Mouse (Mus musculus): ENCODE measurements around the gene Arhgef1. TPM values are rescaled to one million over a fixed set of nuclear protein-coding genes. Genes with fewer than 3 reads are reported as not detected.

The Arhgef1 gene
- total RNA-seq, 2 experiments from 2014 or later = 83.0 to 97.9 TPM

DNA sequence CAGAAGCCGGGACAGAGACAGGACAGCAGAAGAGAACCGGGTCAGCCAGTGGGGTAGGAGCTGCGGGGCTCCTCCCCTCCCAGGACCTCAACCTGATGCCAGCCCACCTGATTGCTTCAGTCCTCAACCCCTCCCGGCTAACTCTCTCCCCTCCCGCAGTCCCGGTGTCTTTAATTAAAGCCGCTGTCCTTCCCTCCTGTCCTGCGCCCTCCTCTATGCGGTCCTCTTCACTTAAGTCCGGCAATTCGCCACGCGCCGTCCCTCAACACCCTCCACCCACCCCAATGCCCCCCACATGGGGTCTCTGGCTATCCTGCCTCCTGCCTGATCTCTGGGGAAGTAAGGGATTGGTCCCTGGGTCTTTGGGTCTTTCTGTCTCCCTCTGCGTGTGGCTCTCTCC lies 28.9 kb downstream of the Arhgef1 start:
- DNase-seq (ENCODE audit: low spot score in 2 of 2) = no peak

- DNase-seq (ENCODE audit: low spot score in 2 of 2) = no peak
Observed at GRCm38 (mm10) chr7:24943641-24944040, 40.9 kb downstream of the Arhgef1 start.

- DNase-seq (ENCODE audit: low spot score in 2 of 2) = no peak
Observed at GRCm38 (mm10) chr7:24944257-24944950, 41.7 kb downstream of the Arhgef1 start, which contains the start of gene Gm4881. Gm4881 (minus strand) TSS chr7:24944494.

- no peak for DNase-seq (ENCODE audit: low spot score in 2 of 2)
Observed at GRCm38 (mm10) chr7:24947316-24948048, 44.8 kb downstream of the Arhgef1 start.

DNA sequence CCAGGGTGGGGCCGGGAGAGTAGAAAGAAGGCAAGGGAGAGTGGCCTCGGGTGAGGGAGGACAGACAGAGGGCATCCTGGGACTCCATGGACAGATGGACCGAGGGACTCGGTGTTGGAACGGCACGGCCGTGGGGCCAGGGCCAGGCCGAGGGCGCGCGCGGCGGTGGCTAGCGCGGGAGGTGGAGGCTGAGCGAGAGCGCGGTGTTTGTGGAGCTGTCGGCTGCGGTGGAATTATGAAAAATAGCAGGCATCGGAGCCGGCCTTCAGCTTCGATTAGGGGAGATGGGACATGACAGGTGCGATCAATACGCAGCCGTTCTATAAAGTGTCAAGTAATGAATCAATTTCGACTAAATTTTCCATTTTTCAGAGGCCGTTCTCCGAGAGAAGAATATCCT lies 46.1 kb downstream of the Arhgef1 start:
- no peak for DNase-seq (ENCODE audit: low spot score in 2 of 2)

DNA sequence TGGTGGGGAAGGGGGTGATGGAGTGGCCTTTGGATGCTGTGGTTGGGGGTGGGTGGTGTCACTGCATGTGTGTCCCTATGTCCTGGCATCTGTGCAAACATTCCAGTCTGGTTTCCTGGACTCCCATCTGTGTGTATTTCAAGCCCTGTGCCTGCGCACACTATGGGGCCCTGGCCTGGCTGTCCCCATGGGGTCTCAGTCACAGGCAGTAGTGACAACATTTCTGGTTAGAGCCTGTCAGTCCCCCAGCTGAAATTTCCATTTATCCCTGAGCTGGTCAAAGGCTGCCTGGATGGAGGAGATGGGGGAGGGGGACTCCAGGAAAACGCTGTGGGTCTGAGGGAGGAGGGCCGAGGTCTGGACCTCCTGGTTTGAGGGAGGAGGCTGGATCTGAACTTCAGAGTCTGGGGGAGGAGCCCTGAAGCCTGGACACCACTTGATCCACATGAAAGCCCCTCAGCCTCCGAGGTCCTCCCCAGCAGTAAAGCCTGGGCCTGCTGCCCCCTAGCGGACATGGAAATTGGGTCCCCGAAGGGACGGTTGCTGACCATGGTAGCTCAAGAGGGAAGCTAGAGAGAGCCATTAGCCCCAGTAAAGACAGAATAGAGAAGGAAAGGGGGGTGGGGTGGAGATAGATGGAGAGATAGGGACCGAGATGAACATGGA lies 47.4 kb downstream of the Arhgef1 start:
- DNase-seq (ENCODE audit: low spot score in 2 of 2) = peak; percentile 83 to 84

GRCm38 (mm10) chr7:24953966-24954365 lies 51.3 kb downstream of the Arhgef1 start:
- no peak for DNase-seq (ENCODE audit: low spot score in 2 of 2)

DNA sequence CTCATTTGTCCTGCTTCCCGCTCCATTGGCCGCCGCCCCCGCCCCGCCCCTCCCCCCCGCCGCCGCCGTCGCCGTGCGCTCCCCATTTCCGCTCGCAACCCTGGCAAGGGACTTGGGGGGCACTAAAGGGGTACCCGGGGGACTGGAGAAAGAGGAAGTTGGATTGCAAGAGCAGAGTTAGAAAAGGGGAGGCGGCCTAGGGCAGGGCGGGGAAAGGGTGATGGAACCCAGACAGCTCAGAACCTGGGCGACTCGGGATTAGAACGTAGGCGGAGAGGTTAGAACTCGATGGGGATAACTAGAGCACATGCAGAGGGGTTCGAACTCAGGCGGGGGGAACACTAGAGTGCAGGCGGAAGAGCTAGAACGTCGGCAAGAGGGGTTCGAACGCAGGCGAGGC lies 51.7 kb downstream of the Arhgef1 start:
- no peak for DNase-seq (ENCODE audit: low spot score in 2 of 2)

DNA sequence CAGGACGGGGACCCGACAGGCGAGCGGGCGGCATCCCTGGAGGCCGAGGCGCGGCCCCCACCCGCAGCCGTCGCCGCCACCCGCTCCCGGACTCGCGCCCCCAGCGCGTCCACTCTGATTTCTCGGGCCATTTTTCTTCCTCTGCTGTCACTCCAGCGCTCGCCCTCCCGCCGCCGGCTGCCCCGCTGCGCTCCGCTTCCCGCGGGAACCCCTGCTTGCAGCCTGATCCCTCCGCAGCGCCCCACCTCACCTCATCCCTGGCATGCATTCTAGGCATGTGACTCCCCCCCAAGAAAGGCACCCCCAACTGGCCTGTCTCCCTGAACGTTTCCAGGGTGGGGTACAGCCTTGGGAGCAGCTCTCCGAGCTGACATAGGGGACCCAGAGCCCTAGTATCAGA lies 52.5 kb downstream of the Arhgef1 start:
- DNase-seq (ENCODE audit: low spot score in 2 of 2) = no peak

DNA sequence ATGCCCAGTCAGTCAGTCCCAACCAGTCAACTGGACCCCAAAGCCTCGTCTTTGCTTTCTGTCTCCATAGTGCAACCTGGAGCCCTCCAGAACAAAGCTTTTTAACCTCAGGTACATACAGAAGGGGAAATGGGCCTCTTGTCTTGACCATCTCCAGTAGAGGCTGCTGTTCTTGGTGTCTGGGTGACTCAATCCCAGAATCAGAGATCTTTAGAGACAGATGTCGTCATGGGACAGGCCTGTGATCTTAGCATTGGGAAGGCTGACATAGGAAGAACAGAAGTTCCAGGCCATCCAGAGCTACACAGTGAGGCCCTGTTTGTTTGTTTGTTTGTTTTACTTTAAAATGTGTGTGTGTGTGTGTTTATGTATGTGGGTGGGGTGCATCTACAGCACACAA lies 61.6 kb downstream of the Arhgef1 start:
- no peak for DNase-seq (ENCODE audit: low spot score in 2 of 2)

DNA sequence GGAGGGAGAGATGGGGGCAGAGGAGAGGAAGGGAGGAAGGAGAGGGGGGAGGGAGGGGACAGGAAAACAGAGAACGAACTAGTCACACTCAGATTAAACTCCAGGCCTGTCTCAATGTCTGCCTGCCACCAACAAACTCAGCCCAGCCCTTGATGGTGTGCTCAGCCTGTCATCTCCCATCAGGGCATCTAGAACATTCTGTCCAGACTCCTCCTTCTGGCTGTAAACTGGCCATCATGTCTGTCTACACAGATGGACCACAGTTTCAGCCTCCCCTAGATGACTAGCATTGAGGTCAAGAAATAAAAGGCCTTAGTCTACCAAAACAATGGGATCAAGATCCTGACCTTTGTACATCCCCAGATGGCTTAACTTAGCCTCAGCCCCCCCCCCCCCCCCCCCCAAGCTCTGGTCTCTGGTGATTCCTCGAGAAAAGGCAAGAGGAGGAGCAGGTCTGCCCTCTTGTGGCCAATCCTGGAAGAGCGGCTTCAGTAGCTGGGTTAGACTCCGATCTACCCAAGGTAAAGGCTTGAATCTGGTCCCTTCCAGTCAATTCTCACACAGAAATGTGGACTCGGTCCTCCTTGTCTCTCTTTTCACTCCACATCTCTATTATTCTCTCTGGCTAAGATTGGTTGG lies 62.3 kb downstream of the Arhgef1 start:
- peak; percentile 90 to 91 for DNase-seq (ENCODE audit: low spot score in 2 of 2)

DNA sequence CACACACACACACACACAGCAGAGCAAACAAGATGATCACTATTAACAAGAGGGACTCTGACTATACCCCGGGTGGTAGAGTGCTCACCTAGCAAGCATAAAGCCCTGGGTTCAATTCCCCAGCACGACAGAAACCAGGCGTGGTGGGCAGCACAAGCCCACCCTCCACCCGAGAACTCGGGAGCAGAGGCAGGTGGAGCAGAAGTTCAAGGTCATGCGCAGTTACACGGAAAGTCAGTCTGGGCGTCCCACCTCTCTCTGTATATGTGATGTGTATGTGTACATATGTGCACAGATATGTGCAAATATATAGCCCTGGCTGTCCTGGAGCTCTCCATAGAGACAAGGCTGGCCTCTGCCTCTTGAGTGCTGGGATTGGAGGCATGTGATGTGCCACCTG lies 65.3 kb downstream of the Arhgef1 start:
- no peak for DNase-seq (ENCODE audit: low spot score in 2 of 2)

DNA sequence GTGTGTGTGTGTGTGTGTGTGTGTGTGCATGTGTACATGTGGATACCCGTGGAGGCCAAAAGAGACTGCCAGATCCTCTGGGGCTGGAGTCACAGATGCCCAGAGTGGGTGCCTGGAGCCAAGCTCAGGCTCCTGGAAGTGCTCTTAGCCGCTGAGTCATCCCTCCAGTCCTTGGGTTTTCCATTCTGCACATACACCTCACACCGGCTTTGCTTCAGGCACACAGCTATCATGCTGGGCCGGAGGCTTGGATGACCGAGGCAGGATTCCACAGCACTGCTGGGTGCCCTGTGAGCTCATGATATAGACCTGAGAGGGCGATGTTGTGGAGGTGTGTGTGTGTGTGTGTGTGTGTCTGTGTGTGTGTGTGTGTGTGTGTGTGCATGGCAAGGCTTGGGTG lies 65.8 kb downstream of the Arhgef1 start:
- DNase-seq (ENCODE audit: low spot score in 2 of 2) = no peak

- peak in 1 of 2 experiments; percentile 54 for DNase-seq (ENCODE audit: low spot score in 2 of 2)
Observed at GRCm38 (mm10) chr7:24969805-24970204, 67.1 kb downstream of the Arhgef1 start.

GRCm38 (mm10) chr7:24970341-24970740 lies 67.6 kb downstream of the Arhgef1 start:
- no peak for DNase-seq (ENCODE audit: low spot score in 2 of 2)

GRCm38 (mm10) chr7:24971261-24971971 lies 68.7 kb downstream of the Arhgef1 start:
- DNase-seq (ENCODE audit: low spot score in 2 of 2) = peak; percentile 62 to 63

GRCm38 (mm10) chr7:24971972-24972893 lies 69.5 kb downstream of the Arhgef1 start, which contains the start of gene Rabac1:
Rabac1 (minus strand) TSS chr7:24972754.
- DNase-seq (ENCODE audit: low spot score in 2 of 2) = peak; percentile 84 to 89

- no peak for DNase-seq (ENCODE audit: low spot score in 2 of 2)
Observed at GRCm38 (mm10) chr7:24973208-24973607, 70.5 kb downstream of the Arhgef1 start.

DNA sequence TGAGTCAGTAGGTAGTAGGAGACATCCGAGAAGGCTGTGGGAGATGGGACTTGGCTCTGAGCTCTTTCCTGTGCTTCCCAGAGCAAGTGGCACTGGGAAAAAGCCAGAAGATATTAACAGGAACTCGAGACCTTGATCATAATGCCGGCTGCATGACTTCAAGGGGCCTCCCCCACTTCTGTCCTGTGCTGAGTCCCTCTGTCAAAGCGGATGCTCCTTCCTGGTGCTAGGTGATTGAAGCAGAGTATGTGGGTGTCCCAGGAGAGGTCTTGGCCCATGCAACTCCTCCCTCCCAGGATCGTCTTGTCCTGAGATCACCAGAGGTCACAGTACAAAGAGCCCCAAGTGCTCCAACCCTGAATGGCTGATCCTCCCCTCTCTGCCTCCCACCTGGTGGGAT lies 71.2 kb downstream of the Arhgef1 start:
- no peak for DNase-seq (ENCODE audit: low spot score in 2 of 2)
